Mouse (Mus musculus) cortical plate, adult 2 months (tissue): Measurements from ENCODE around the gene Alkbh6. TPM values are rescaled to one million over a fixed set of nuclear protein-coding genes. Genes with fewer than 3 reads are reported as not detected.

Source experiments
- H3K27ac ChIP-seq: fragments of 200-500 bp; 2 replicates; pipeline ENCODE4 v1.5.1; 2012; ENCODE audit warnings: low read length, control low read depth, inconsistent platforms; ENCODE audit not compliant: insufficient read depth
- H3K4me1 ChIP-seq: fragments of 200-500 bp; 2 replicates; pipeline ENCODE4 v1.6.1; 2011; ENCODE audit warnings: low read length; ENCODE audit not compliant: control insufficient read depth, insufficient read depth
- H3K4me3 ChIP-seq: fragments of 200-500 bp; 2 replicates; pipeline ENCODE4 v1.5.1; 2011; ENCODE audit warnings: mild to moderate bottlenecking, low read length, control low read depth; ENCODE audit not compliant: insufficient read depth
- CTCF ChIP-seq: fragments of 200-500 bp; IDR thresholded peaks from 2 replicates; pipeline ENCODE4 v1.5.1; 2011; ENCODE audit warnings: mild to moderate bottlenecking, control low read depth, low read length; ENCODE audit not compliant: insufficient read depth; ENCODE audit errors: extremely low read depth
- POLR2A ChIP-seq: fragments of 200-500 bp; IDR thresholded peaks from 2 replicates; pipeline ENCODE4 v1.6.1; 2011; ENCODE audit warnings: mild to moderate bottlenecking, low read length, control low read depth; ENCODE audit not compliant: insufficient read depth; ENCODE audit errors: extremely low read depth
- polyA plus RNA-seq: library from polyadenylated mRNA; depleted of rRNA; stranded (reverse); fragments of >200 nt; gene quantifications from 2 replicates; pipeline ENCODE4 v1.2.3, GENCODE M21; 2012

The Alkbh6 gene
- polyA plus RNA-seq, 1 experiment: 135 TPM

GRCm38 (mm10) chr7:30326427-30326826, 17.9 kb downstream of the Alkbh6 start:
- Histone ChIP-seq H3K27ac (no peak overlapping the region), H3K4me3 (no peak overlapping the region), H3K4me1 (peaks cover 1% of the 10 kb centered on the region)
- TF ChIP-seq POLR2A (no peak), CTCF (no peak)

- Histone ChIP-seq H3K4me1 (peaks cover 1% of the 10 kb centered on the region), H3K4me3 (no peak overlapping the region), H3K27ac (no peak overlapping the region)
- TF ChIP-seq CTCF (no peak), POLR2A (no peak)
Measured at GRCm38 (mm10) chr7:30327140-30327539, 18.6 kb downstream of the Alkbh6 start.

- no peak for TF ChIP-seq CTCF
- H3K4me3 ChIP-seq: no peak overlapping the region
- H3K27ac ChIP-seq: no peak overlapping the region
- peaks cover 2% of the 10 kb centered on the region for H3K4me1 ChIP-seq
Measured at GRCm38 (mm10) chr7:30328379-30328778, 19.9 kb downstream of the Alkbh6 start.

- peak overlapping the region; percentile 34 for H3K4me3 ChIP-seq
- TF ChIP-seq CTCF (peak; percentile 90), POLR2A (peak; percentile 78)
- H3K4me1 ChIP-seq: peaks cover 5% of the 10 kb centered on the region
- peak overlapping the region; percentile 58; the same call in 1 of the 2 replicates for H3K27ac ChIP-seq
Measured at GRCm38 (mm10) chr7:30331887-30332286, 23.4 kb downstream of the Alkbh6 start.

- Histone ChIP-seq H3K27ac (no peak overlapping the region), H3K4me1 (peaks cover 5% of the 10 kb centered on the region), H3K4me3 (peak overlapping the region; percentile 34; the same call in 1 of the 2 replicates)
- no peak for TF ChIP-seq POLR2A
- TF ChIP-seq CTCF: no peak
Measured at GRCm38 (mm10) chr7:30332622-30333259, 24.2 kb downstream of the Alkbh6 start.

GRCm38 (mm10) chr7:30333436-30333835, 24.9 kb downstream of the Alkbh6 start:
- H3K27ac ChIP-seq: peak overlapping the region; percentile 47; the same call in 1 of the 2 replicates
- no peak for TF ChIP-seq POLR2A
- TF ChIP-seq CTCF: no peak

GRCm38 (mm10) chr7:30334563-30334962, 26.0 kb downstream of the Alkbh6 start:
- H3K27ac ChIP-seq: no peak overlapping the region
- H3K4me3 ChIP-seq: no peak overlapping the region
- no peak for TF ChIP-seq CTCF
- TF ChIP-seq POLR2A: no peak
- peaks cover 5% of the 10 kb centered on the region for H3K4me1 ChIP-seq

More at GRCm38 (mm10) chr7:30333436-30333835, 24.9 kb downstream of the Alkbh6 start:
- peaks cover 5% of the 10 kb centered on the region for H3K4me1 ChIP-seq
- no peak overlapping the region for H3K4me3 ChIP-seq

GRCm38 (mm10) chr7:30335688-30336087, 27.2 kb downstream of the Alkbh6 start:
- H3K4me1 ChIP-seq: peaks cover 5% of the 10 kb centered on the region
- H3K4me3 ChIP-seq: no peak overlapping the region
- no peak overlapping the region for H3K27ac ChIP-seq
- TF ChIP-seq CTCF: no peak
- TF ChIP-seq POLR2A: no peak

GRCm38 (mm10) chr7:30336384-30336783, 27.9 kb downstream of the Alkbh6 start:
- H3K4me3 ChIP-seq: no peak overlapping the region
- H3K4me1 ChIP-seq: peaks cover 5% of the 10 kb centered on the region
- TF ChIP-seq CTCF (peak; percentile 96), POLR2A (no peak)
- H3K27ac ChIP-seq: no peak overlapping the region

- TF ChIP-seq POLR2A (no peak), CTCF (no peak)
- Histone ChIP-seq H3K4me3 (no peak overlapping the region), H3K4me1 (no peaks in the 10 kb centered on the region), H3K27ac (no peak overlapping the region)
Measured at GRCm38 (mm10) chr7:30339432-30340109, 31.1 kb downstream of the Alkbh6 start.
